Mouse (Mus musculus): Measurements from ENCODE around the gene Kif18a.
A peak's percentile ranks its signal among the peaks of the same experiment; 100 is the strongest.

The Kif18a gene

GRCm38 (mm10) chr2:109280600-109281340 lies at the start of gene Kif18a, which contains the start of gene Mettl15:
Gene Kif18a (plus strand): TSS chr2:109280738.
Gene Mettl15 (minus strand): TSS chr2:109280748.
- DNase-seq = peak; percentile 97

DNA sequence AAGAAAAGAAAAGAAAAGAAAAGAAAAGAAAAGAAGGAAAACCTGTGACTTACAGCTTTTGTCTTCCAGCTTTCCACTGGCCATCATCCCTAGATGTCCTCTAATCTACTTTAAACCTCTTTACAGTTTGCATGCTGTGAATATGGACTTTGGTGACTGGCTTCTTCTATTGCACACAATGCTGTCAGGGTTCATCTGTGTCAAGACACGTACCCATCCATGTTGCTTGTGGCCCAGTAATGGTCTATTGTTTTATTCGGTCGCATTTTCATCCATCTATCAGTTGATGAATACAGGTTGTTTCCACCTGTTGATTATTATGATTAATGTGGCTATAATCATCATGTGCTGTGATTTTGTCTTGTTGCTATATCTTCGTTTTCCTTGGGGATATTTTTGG lies 46.7 kb upstream of the Kif18a start:
- no peak for DNase-seq

DNA sequence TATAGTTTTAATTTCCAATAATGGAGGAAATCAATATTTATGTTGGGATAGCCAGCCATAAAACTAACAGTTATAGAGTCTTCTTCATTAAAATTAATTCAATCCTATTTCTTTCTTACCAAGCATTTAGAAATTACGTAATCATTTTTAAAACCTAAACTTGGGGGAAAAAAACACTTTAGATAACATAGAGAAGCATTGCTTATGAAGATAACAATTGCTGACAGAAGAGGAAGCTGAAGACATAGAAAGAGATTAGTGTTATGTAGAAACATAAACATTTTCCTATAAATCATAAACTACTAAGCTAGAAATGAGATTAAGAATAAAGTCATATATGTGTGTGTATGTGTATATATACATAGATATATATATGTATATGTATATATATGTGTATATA lies 44.8 kb upstream of the Kif18a start:
- no peak for DNase-seq

DNA sequence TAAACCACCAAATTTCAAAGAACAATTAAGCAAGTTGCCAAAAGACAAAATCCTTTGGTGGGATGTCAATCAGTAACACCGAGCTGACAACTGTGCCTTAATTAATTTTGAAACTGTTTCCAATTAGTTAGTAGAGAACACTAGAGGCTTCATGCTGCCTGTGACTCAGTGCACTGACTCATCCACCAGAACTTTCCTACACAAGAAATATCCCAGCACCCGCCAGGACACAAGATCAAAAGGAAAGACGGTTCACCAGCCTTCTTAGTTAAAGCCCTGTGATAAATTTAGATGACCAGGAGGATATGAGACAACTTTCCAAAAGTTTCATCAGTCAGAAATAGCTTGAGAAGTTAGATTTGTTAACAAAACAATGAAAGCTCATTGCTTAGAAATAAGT lies 38.6 kb upstream of the Kif18a start:
- no peak for DNase-seq

GRCm38 (mm10) chr2:109262779-109263178 lies 17.8 kb upstream of the Kif18a start:
- no peak for DNase-seq

GRCm38 (mm10) chr2:109273098-109273497 lies 7.4 kb upstream of the Kif18a start:
- DNase-seq = no peak

GRCm38 (mm10) chr2:109277593-109277992 lies 2.9 kb upstream of the Kif18a start:
- peak; percentile 45 for DNase-seq

DNA sequence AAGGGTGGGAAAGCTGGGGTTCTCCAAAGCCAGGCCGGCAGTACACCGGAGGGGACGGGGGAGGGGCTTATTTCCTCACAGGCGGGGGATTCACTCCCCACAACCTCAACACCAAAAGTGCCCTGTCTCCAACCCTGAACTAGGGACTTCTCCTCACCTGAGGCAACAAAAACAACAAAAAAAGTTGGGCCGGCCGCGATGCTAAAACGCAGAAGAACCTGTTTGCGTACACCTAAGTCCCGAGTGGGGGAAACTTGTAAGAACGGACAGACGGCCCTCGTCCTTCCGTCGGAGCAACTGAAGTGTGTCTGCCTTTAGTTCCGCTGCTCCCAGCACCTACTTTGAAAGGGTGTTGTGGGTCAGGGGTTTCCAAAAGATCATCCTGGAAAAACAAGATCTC lies 2.5 kb upstream of the Kif18a start:
- peak; percentile 48 for DNase-seq

DNA sequence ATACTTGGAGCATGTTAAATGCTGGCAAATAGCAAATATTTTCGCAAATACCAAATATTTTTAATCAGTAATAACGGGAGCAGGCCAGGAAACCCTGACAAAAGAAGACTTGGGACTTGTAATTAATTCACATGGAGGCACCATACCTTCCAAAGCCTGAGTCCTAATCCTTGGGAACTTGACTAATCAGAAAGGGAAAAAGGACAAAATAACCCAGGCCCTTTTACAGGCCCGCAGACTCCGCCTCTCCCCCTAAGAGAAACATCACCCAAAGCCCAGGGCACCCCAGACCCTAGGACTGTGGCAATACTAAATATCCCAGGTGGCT lies 302 bp upstream of the Kif18a start:
- no peak for DNase-seq

DNA sequence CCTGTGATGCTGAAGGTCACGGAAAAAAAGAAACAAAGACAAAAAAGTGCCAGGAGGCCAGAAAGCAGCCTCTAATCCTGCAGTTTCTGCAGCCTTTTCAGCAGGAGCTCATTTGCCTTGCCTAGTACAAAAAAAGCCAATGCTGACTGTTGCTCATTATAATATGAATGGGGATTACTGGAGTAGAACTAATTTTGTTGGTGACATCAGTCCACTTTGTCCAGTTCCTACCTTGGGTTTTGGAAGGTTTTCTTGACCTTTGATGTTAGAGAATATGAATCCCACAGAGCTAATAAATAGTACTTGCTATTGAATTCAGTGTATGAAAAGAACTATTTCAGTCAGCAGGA lies 778 bp downstream of the Kif18a start:
- no peak for DNase-seq

- no peak for DNase-seq
Measured at GRCm38 (mm10) chr2:109284121-109284520, 3.6 kb downstream of the Kif18a start.

DNA sequence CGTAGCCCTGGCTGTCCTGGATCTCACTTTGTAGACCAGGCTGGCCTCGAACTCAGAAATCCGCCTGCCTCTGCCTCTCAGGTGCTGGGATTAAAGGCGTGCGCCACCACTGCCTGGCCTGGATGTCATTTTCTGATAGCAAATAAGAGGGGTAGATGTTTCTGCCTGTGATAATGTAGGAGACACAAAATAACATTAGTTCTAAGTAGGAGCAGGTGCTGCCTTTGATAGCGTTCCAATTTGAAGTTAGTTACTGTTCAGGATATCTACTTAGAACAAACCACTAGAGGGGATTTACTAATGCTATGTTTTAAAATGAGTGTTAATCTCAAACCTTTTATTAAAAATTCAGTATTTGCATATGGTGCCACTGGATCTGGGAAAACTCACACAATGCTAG lies 8.8 kb downstream of the Kif18a start:
- DNase-seq = no peak

DNA sequence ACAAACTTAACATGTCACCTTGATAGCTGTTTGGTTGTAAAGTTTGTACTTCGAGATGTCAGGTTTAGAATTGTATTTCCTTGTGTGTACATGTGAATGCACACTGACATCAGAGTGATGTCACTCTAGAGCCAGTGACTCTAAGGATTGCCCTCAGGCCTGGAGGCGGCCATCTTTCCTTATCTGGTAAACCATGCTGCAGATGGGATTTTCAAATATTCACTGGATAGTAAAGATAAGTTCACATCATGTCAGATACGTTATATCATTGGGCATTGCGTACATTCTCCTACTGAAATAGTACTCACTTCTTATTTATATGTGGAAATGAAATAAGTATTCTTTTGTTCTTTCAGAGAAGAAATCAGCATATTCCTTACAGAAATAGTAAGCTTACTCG lies 15.7 kb downstream of the Kif18a start:
- DNase-seq = no peak

- no peak for DNase-seq
Measured at GRCm38 (mm10) chr2:109298160-109298559, 17.6 kb downstream of the Kif18a start.

DNA sequence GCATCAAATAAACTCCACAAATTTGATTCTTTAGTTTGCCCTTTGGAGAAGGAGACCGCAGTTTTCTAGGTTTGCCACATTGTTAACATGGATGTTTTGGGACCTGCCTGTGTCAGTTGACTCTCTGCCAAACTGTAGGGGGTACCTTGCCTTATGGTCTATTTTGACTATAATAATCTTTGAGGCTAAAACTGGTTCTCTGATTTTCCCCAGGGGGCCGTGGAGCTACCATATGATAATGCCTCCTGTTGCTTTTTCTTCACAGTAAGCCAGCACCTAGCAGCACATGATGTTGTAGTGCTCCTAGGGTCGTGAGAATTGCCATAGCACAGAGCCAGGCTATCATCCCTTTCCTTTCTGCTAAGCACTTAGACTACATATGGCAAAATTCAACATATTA lies 21.7 kb downstream of the Kif18a start:
- peak; percentile 67 for DNase-seq

DNA sequence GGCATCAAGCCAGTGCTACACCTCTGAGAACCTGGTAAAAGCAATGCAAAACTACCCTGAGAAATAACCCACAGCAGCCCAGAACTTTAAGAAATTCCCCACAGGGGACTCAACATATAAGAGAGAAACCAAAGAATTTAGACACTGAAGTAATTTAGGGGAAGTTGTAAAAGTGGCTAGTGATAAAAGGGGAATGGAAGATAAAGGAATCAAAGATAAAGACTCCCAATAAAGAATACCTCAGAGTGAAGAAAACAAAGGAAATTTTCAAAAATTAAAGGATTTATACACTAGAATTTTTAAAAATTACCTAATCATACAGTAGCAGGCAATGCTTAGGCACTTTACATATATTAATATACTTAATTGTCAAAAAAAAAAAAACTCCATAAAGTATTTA lies 23.1 kb downstream of the Kif18a start:
- no peak for DNase-seq

DNA sequence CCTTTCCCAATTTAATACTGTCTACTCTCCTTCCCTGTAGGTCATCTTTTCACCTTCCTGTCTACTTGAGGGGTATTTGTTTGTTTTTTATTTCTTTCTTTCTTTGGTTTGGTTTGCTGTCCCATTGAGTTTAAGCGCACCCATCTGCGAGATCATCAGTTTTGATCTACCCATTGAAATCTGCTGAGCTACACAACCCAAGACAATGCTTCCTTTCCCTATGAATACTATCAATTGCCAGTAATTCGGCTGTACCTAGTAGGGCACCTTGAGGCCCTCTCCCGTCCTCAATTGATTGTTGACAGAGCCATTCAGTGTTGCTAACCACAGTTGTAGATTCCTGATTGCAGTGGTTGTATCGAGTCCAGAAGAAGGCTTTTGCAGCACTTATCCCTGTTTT lies 30.8 kb downstream of the Kif18a start:
- DNase-seq = no peak

GRCm38 (mm10) chr2:109331807-109332206 lies 51.3 kb downstream of the Kif18a start:
- DNase-seq = no peak

GRCm38 (mm10) chr2:109334237-109334636 lies 53.7 kb downstream of the Kif18a start:
- no peak for DNase-seq

- DNase-seq = no peak
Measured at GRCm38 (mm10) chr2:109335765-109336164, 55.2 kb downstream of the Kif18a start.

GRCm38 (mm10) chr2:109345386-109345785 lies 64.8 kb downstream of the Kif18a start:
- DNase-seq = no peak

GRCm38 (mm10) chr2:109348742-109349141 lies 68.2 kb downstream of the Kif18a start:
- DNase-seq = no peak

DNA sequence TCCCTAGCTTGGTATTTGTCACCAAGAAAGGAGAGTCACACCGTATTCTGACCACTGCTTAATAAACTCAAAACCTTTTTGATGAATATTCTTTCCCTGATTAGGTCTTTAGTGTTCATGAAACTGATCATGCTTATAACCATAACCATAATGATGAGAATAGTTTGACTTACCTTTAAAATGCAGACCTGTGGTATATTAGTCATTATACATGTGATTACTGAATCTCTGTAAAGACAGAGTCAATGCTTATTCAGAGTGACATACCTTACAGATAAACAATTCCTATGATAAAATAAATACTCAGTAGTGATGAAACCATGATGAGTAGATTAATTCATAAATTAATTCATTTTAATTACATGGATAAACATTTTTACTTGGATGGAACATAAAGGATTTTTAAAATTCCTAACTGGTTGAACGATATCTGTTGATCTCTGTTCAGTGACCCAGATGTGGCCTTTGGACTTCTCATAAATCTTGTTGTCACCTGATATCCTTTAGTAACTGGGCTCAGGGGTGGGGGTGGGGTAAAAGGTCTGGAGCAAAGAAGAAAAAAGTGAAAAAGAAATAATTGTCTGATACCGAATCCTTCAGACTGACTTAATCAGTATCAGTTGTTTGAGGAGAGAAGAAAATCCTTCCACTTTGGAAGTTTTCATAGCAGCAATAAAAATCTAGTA lies 78.1 kb downstream of the Kif18a start:
- DNase-seq = no peak

DNA sequence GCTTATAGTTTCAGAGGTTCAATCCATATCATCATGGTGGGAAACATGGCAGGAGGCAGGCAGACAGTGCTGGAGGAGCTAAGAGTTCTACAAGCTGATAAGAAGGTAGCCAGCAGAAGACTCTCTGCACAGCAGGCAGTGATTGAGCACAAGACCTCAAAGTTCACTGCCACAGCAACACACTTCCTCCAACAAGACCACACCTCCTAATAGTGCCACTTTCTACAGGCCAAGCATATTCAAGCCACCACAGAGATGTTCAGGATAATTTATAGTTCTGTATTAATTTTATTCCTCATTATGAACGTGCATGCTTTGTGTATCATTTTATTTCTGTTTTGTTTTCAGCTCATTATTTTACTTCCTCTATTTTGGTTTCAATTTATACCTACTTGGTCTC lies 85.4 kb downstream of the Kif18a start:
- DNase-seq = no peak

DNA sequence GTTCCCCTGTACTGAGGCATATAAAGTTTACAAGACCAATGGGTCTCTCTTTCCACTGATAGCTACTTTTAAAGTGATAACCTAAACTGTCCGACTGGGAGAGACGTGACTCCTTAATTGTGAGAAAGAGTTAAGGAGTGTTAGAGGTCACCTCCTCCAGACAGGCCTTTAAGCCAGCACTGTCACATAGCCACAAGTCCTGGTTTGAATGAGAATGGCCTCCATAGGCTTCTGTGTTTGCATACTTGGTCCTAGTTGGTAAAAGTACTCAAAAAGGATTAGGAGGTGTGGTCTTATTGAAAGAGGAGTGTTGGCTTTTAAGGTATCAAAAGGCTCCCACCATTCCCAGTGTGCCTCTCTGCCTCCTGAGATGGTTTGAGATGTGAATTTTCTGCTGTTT lies 94.3 kb downstream of the Kif18a start:
- no peak for DNase-seq

Data from cerebellum, adult 9-11 months (tissue).